Mouse (Mus musculus) forebrain, embryonic 16.5 days (tissue): ENCODE measurements around the gene Tomm40. TPM values are rescaled to one million over a fixed set of nuclear protein-coding genes. Genes with fewer than 3 reads are reported as not detected.
"Not testable (repeated sequence)": the region's sequence is repeated elsewhere in the genome, so short reads cannot be mapped to it uniquely, and the experiment has no call there.

Experiments
- ATAC-seq: fragments of 200-750 bp; cut with Nextera tagmentation; 2 replicates; pipeline ENCODE4 v1.8.0; 2017; ENCODE audit warnings: mild to moderate bottlenecking, moderate library complexity
- H3K27ac ChIP-seq: fragments of 300-500 bp; sonication (generic); 2 replicates; pipeline ENCODE4 v1.5.1; 2014; ENCODE audit warnings: low read length, control low read depth
- H3K27me3 ChIP-seq: fragments of 300-500 bp; sonication (generic); replicated peaks from 2 replicates; pipeline ENCODE4 v1.6.1; 2014; ENCODE audit warnings: low read length; ENCODE audit not compliant: control insufficient read depth, insufficient read depth
- H3K36me3 ChIP-seq: fragments of 300-500 bp; sonication (generic); 2 replicates; pipeline ENCODE4 v1.6.1; 2014; ENCODE audit not compliant: control insufficient read depth, insufficient read depth
- H3K4me1 ChIP-seq: fragments of 300-500 bp; sonication (generic); replicated peaks from 2 replicates; pipeline ENCODE4 v1.6.1; 2014; ENCODE audit warnings: low read length; ENCODE audit not compliant: control insufficient read depth, insufficient read depth
- H3K4me2 ChIP-seq: fragments of 300-500 bp; sonication (generic); 2 replicates; pipeline ENCODE4 v1.6.1; 2014; ENCODE audit warnings: mild to moderate bottlenecking, low read length, control low read depth
- H3K4me3 ChIP-seq: fragments of 300-500 bp; sonication (generic); replicated peaks from 2 replicates; pipeline ENCODE4 v1.5.1; 2014; ENCODE audit warnings: mild to moderate bottlenecking, low read length, control low read depth
- H3K9ac ChIP-seq: fragments of 300-500 bp; sonication (generic); replicated peaks from 2 replicates; pipeline ENCODE4 v1.6.1; 2014; ENCODE audit warnings: low read depth, low read length, control low read depth
- H3K9me3 ChIP-seq: fragments of 300-500 bp; sonication (generic); 2 replicates; pipeline ENCODE4 v1.6.1; 2016; ENCODE audit warnings: low read length; ENCODE audit not compliant: control insufficient read depth
- WGBS: fragments of 180-500 bp; shearing (Covaris S2); extraction: QIAGEN DNeasy Blood & Tissue Kit; methylation state at CpG from one replicate; pipeline ENCODE4 v1.1.7; 2014; 5-methylcytosine and 5-hydroxymethylcytosine counted together
- polyA plus RNA-seq: library from polyadenylated mRNA; unstranded; fragments of >200 nt; fragmentation: Nextera tagmentation; extraction: Ambion mirVana; gene quantifications from 2 replicates; pipeline ENCODE4 v1.2.1, GENCODE M21; 2015

Gene Tomm40
- polyA plus RNA-seq, 1 experiment from 2014 or later, result 109 TPM

- 91% methylated on average over 10 of the region's 10 CpGs for WGBS
- no peak for ATAC-seq
- H3K27ac ChIP-seq, result no peak overlapping the region
These were observed 20.7 kb downstream of the Tomm40 start for GRCm38 (mm10) chr7:19694336-19695212.

DNA sequence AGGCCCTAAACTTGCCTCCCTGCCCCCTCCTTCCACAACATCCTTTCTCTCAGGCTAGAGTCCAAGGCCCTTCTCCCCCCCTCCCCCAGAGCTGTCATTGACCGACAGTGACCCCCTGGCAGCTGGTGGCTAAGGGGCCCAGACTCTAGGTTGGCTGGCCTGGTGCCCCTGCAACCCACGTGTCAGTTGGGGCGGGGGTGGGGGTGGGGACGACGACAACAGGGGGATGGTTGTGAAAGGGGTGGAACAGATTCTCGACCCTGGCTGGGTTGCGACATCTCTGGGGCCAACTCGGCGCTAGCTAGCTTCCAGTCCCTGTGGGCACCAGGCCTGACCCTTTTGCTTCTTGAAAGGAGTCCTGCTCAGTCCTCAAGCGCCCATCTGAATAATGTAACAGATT is 21.8 kb downstream of the Tomm40 start:
- H3K27me3 ChIP-seq, result no peaks in the 10 kb centered on the region
- WGBS, result 30% methylated on average over 10 of the region's 10 CpGs
- H3K36me3 ChIP-seq, result no peaks in the 10 kb centered on the region
- H3K9me3 ChIP-seq, result no peaks in the 10 kb centered on the region
- H3K4me2 ChIP-seq, result no peak overlapping the region
- peak; percentile 38; the same call in 1 of the 2 replicates for ATAC-seq
- no peak overlapping the region for H3K4me3 ChIP-seq
- peaks cover 4% of the 10 kb centered on the region; the same call in 1 of the 2 replicates for H3K4me1 ChIP-seq
- H3K9ac ChIP-seq, result no peak overlapping the region
- no peak overlapping the region for H3K27ac ChIP-seq

More at GRCm38 (mm10) chr7:19694336-19695212, 20.7 kb downstream of the Tomm40 start:
- no peak overlapping the region for H3K9ac ChIP-seq
- H3K36me3 ChIP-seq, result no peaks in the 10 kb centered on the region
- H3K9me3 ChIP-seq, result no peaks in the 10 kb centered on the region
- H3K4me2 ChIP-seq, result no peak overlapping the region
- H3K4me1 ChIP-seq, result peaks cover 16% of the 10 kb centered on the region
- H3K4me3 ChIP-seq, result no peak overlapping the region
- no peaks in the 10 kb centered on the region for H3K27me3 ChIP-seq

- ATAC-seq, result no peak
- Histone ChIP-seq H3K9ac (no peak within 1 kb of the TSS), H3K27me3 (no peaks in the 10 kb centered on the region), H3K9me3 (no peaks in the 10 kb centered on the region), H3K4me1 (peaks cover 4% of the 10 kb centered on the region; the same call in 1 of the 2 replicates), H3K36me3 (no peaks in the 10 kb centered on the region), H3K27ac (no peak within 1 kb of the TSS), H3K4me2 (no peak within 1 kb of the TSS), H3K4me3 (no peak within 1 kb of the TSS)
- WGBS, result 49% methylated on average over 28 of the region's 28 CpGs
These were observed 23.1 kb downstream of the Tomm40 start, which contains the start of gene Apoc1 for GRCm38 (mm10) chr7:19691873-19692865. Gene Apoc1 (minus strand): TSS chr7:19692660.

- no peak overlapping the region for H3K9ac ChIP-seq
- 86% methylated on average over 6 of the region's 6 CpGs for WGBS
- no peak for ATAC-seq
- no peaks in the 10 kb centered on the region for H3K27me3 ChIP-seq
- no peaks in the 10 kb centered on the region for H3K36me3 ChIP-seq
- H3K4me1 ChIP-seq, result peaks cover 4% of the 10 kb centered on the region; the same call in 1 of the 2 replicates
- H3K4me2 ChIP-seq, result no peak overlapping the region
- H3K27ac ChIP-seq, result no peak overlapping the region
- no peak overlapping the region for H3K4me3 ChIP-seq
- H3K9me3 ChIP-seq, result no peaks in the 10 kb centered on the region
These were observed 23.8 kb downstream of the Tomm40 start for GRCm38 (mm10) chr7:19691434-19691833.

DNA sequence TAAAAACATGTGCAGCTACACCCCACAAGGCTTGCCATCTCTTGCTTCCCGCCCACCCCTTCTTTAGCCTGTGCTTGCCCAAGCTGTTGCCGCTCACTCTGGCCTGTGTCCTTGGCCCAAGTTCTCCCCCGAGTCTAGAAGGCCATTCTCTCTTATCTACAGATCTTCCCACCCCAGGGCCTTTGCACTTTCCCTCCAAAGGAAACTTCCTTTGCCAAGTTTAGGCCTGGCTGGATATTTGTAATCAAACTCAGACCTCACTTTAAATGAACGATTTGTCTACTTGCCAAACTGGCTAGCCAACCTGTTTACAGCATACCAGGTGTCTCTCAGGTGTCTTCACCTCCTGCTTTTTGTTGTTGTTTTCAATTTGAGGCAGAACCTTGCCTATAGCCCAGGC is 24.4 kb downstream of the Tomm40 start:
- no peaks in the 10 kb centered on the region for H3K9me3 ChIP-seq

DNA sequence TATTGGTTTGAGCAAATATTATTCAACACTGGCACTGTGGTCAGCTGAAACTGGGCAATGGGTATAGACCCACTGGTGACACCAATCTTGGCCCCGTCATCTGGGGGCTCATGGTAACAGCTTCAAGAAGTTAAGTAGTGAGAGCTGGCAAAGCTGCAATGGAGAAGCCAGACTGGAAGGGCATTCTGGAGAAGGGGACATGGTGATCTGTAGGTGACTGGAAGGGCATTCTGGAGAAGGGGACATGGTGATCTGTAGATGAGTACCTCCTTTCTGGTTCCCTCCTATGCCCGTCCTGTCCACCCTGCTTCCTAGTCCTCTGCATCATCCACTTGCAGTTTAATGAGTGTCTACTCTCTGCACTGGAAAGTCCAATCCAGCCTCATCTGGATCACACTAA is 26.6 kb downstream of the Tomm40 start:
- Histone ChIP-seq H3K4me2 (no peak overlapping the region), H3K9me3 (no peaks in the 10 kb centered on the region), H3K4me3 (no peak overlapping the region), H3K27ac (no peak overlapping the region), H3K36me3 (no peaks in the 10 kb centered on the region), H3K4me1 (peaks cover 4% of the 10 kb centered on the region; the same call in 1 of the 2 replicates), H3K9ac (no peak overlapping the region), H3K27me3 (no peaks in the 10 kb centered on the region)
- 93% methylated on average over 2 of the region's 2 CpGs for WGBS
- no peak for ATAC-seq

More for the DNA sequence above, 24.4 kb downstream of the Tomm40 start:
- Histone ChIP-seq H3K4me2 (no peak overlapping the region), H3K27me3 (no peaks in the 10 kb centered on the region), H3K4me1 (peaks cover 4% of the 10 kb centered on the region; the same call in 1 of the 2 replicates), H3K36me3 (no peaks in the 10 kb centered on the region), H3K27ac (no peak overlapping the region), H3K4me3 (no peak overlapping the region), H3K9ac (no peak overlapping the region)
- ATAC-seq, result no peak
- WGBS, result 95% methylated on average over 4 of the region's 4 CpGs

DNA sequence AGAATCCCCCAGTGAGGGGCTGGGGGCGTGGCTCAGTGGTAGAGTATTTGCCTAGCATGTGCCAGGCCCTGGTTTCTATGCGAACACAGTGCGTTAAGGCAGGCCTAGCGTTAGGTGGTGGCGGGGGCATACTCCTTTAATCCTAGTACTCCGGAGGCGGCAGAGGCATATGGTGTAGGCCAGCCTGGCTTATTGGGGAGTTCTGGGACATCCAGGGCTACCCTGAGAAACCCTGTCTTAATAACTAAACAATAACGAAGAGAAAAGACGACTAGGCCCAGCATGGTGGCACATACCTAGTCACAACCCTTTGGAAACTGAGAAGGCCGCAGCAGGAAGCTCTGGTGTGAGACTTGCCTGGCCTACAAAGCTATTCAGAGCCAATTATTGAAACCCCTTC is 27.1 kb downstream of the Tomm40 start:
- no peaks in the 10 kb centered on the region for H3K36me3 ChIP-seq

DNA sequence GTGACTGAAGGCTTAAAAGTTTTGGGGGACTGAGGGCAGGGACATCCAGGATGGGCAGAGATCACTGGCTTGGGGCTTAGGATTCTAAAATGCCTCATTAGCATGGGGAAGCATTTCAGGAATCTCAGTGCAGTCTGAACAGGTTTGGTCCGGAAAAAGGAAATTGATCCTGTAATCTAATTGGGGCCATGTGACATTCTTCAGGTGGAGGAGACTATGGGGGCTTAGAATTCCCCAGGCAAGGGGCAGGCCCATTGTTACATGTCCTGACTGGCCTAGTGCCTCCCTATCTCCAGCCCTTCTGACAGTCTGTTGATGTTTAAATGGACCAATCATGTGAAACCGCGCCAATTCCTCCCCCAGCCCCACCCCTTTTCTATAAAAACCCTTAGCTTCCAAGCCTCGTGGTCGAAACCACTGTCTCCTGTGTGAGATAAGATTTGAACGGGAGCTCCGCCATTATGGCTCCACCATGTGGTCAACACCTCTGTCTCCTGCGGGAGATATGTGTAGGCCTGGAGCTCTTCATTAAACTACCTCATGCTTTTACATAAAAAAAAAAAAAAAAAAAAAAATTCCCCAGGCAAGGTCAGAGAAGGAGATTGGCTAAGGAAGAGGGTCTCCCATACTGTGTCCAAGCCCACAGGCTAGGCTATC is 28.2 kb downstream of the Tomm40 start:
- H3K27me3 ChIP-seq, H3K9me3 ChIP-seq, H3K4me1 ChIP-seq, H3K36me3 ChIP-seq, ATAC-seq, H3K4me3 ChIP-seq, H3K4me2 ChIP-seq, H3K27ac ChIP-seq, H3K9ac ChIP-seq: not testable (repeated sequence)
- WGBS, result 78% methylated on average over 8 of the region's 8 CpGs

More for the DNA sequence above, 27.1 kb downstream of the Tomm40 start:
- Histone ChIP-seq H3K4me3 (no peak overlapping the region), H3K9me3 (no peaks in the 10 kb centered on the region), H3K9ac (no peak overlapping the region), H3K4me2 (no peak overlapping the region), H3K27me3 (no peaks in the 10 kb centered on the region), H3K4me1 (0 out of 2 replicates have a peak, but pooled peaks cover under 1% of the 10 kb centered on the region), H3K27ac (no peak overlapping the region)
- ATAC-seq, result no peak
- 89% methylated on average over 10 of the region's 10 CpGs for WGBS
